Mouse (Mus musculus) T-cell, adult 2 months (primary cell): Measurements from ENCODE around the gene Serpina11.
"Not testable (repeated sequence)": the region's sequence is repeated elsewhere in the genome, so short reads cannot be mapped to it uniquely, and the experiment has no call there.

ENCODE experiments used
- DNase-seq: peaks from one replicate; pipeline ENCODE4 v3.0.0; 2022; ENCODE audit warnings: low spot score

The Serpina11 gene

GRCm38 (mm10) chr12:103969577-103970116 lies 20.1 kb downstream of the Serpina11 start:
- no peak for DNase-seq

DNA sequence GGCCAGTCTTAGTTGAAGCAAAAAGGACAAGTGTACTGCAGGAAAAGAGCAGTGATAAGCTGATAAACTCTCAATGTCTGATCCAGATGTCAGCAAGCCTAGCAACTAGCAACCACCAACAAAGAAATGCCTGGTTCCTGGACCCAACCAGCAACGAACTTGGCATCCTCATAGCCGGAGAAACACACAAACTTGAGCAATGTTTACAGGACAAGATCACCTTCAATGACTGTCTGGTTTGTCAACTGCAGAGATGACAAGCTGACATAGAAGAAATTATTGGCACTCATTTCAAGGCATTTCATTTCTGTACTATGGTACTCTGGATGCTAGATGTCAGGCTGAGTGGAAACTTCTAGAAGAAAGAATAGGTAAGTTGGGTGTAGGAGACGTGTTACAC lies 23.0 kb downstream of the Serpina11 start:
- DNase-seq, result no peak

- no peak for DNase-seq
Observed at GRCm38 (mm10) chr12:103963288-103963687, 26.5 kb downstream of the Serpina11 start.

DNA sequence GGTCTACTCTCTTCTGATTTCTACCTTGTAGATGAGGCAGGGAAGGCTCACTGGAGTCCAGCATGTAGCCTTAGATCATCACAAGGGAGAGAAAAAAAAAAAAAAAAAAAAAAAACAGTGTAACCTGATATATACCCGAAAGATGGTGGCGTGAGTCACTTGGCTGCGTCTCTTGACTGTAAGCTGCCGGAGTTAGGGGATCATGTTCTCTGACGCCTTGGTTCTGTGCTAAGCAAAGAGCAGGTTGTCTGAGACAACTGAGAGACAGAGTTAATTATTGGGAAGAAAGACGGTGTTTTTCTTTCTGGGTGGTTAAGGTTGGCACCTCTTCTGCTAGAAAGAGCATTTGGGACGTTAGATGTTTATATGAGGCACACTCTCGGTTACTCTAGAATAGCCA lies 26.9 kb downstream of the Serpina11 start:
- no peak for DNase-seq

- no peak for DNase-seq
Observed at GRCm38 (mm10) chr12:103962337-103962736, 27.4 kb downstream of the Serpina11 start.

- DNase-seq, result no peak
Observed at GRCm38 (mm10) chr12:103961716-103962115, 28.0 kb downstream of the Serpina11 start.

DNA sequence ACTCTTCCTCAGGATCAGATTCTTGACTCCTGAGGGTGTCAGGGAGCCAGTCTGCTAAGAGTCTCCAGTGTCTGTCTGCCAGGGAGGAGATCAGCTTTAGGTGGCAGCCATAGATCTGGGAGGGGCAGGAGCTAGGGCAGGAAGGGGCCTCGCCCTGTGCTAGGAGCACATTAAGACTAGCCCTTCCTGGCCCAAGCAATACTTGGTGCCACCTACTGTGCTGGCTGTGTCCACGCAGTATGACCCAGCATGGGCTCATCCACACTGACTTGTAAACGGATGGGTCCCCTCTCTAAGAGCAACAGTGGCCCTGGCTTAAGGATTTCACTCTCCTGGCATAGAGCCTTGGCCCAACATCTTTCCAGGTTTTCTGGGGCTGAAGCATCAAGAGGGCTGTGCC lies 31.0 kb downstream of the Serpina11 start, which contains the start of gene Serpina1e:
TSS of gene Serpina1e (minus strand) at position 178 of the 400 bp plus-strand sequence.
- no peak for DNase-seq

DNA sequence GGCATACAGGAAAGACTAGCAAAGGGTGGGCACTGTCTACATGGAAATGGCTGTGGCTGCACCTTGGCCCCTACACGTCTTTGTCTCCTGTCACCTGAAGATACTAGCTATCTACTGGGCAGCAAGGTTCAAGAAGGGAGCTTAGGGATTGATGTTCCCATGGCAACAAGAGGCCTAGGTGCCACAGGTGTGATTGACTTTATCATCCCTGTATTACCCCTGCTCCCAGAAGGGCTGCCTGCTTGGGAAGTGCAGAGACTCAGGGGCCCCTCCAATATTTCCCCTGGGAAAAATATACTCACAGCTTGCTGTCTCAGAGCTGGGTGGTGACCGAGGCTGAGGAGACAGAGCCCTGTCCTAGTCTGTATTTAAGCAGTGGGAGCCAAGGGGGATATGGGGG lies 33.2 kb downstream of the Serpina11 start:
- not testable (repeated sequence) for DNase-seq

DNA sequence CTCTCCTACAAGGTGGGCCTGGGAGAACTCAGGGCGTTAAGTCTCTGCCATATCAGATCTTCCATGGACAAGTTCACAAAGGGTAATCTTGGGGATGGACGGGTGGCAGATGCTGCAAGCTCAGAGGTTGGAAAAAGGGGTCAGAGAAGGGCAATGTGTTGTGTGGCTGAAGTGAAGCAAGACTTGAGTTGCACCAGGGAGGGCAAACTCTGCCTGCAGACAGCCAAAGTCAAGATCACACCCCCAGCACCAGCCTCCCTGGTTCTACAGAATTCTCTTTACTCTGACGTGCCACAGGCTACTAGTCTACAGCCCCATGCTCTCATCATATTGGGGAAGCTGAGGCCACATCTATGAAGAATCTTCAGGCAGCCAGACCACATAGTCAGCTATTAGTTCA lies 36.8 kb downstream of the Serpina11 start:
- not testable (repeated sequence) for DNase-seq

- no peak for DNase-seq
Observed at GRCm38 (mm10) chr12:103946243-103946642, 43.5 kb downstream of the Serpina11 start.
